Mouse (Mus musculus) bone marrow, adult 2 months (tissue): ENCODE measurements around the gene Ttc23.

Experiments used
- CTCF ChIP-seq: fragments of 200-500 bp; IDR thresholded peaks from 2 replicates; pipeline ENCODE4 v1.5.1; 2011; ENCODE audit warnings: low read length, control low read depth; ENCODE audit not compliant: control insufficient read depth, insufficient read depth
- POLR2A ChIP-seq: fragments of 200-500 bp; IDR thresholded peaks from 2 replicates; pipeline ENCODE4 v1.6.1; 2011; ENCODE audit warnings: low read depth, mild to moderate bottlenecking, control low read depth, low read length, borderline replicate concordance; ENCODE audit not compliant: control insufficient read depth

DNA sequence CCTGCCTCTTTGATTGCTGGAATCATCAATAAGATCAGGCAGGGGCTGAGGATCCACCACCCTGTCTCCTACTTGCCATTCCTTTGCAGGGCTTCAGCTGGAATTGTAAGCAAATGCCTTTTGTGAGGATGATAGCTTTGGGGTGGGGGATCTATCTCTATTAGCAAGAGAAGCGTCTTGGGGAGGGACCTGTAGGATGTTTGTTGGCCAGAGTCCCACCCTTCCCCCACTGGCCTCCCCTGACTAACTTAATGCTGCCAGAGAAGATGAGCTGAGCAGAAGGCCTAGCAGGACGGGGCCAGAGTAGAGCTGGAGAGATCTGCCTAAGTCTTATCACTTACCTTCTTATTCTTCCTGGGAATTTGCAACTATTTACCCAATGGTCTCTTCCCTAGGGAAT is 75.0 kb downstream of the Ttc23 start:
- TF ChIP-seq POLR2A (no peak), CTCF (no peak)
